Mouse (Mus musculus) testis, adult 2 months (tissue): ENCODE measurements around the gene Adra1b.

Source experiments
- CTCF ChIP-seq: fragments of 200-500 bp; IDR thresholded peaks from 2 replicates; pipeline ENCODE4 v1.5.1; 2012; ENCODE audit warnings: low read depth, mild to moderate bottlenecking, inconsistent platforms, low read length, moderate library complexity; ENCODE audit not compliant: control insufficient read depth, insufficient read depth, insufficient replicate concordance
- POLR2A ChIP-seq: fragments of 200-500 bp; IDR thresholded peaks from 2 replicates; pipeline ENCODE4 v1.6.1; 2012; ENCODE audit warnings: low read depth, mild to moderate bottlenecking, inconsistent platforms, low read length, moderate library complexity; ENCODE audit not compliant: control insufficient read depth

DNA sequence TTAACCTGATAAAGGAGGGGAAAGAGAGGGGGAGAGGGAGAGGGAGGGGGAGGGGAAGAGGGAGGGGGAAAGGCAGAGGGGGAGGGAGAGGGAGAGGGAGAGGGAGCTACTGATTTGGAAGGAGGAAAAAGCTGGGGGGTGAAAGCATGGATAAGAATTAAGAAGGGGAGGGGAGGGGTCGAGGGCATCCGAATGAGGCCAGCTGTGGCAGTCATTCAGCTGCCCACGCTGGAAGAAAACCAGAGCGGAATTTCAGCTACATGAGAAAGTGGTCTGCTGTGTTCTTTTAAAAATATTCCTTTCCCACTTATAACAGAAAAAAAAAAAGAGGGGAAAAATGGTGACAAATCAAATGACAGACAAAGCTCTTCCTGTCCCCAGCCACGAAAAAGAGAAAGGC lies 88.5 kb downstream of the Adra1b start:
- no peak for TF ChIP-seq CTCF
- TF ChIP-seq POLR2A: no peak
